Mouse (Mus musculus) brain, embryonic 14.5 days (tissue): ENCODE measurements around the gene Slc4a3.

Source experiments
- CTCF ChIP-seq: fragments of 200-500 bp; IDR thresholded peaks from 2 replicates; pipeline ENCODE4 v1.5.1; 2012; ENCODE audit warnings: inconsistent platforms, mild to moderate bottlenecking, moderate library complexity, borderline replicate concordance; ENCODE audit not compliant: insufficient read depth, insufficient read length; ENCODE audit errors: extremely low read depth
- POLR2A ChIP-seq: fragments of 200-500 bp; IDR thresholded peaks from 2 replicates; pipeline ENCODE4 v1.6.1; 2012; ENCODE audit warnings: mild to moderate bottlenecking, inconsistent platforms, borderline replicate concordance; ENCODE audit not compliant: poor library complexity, insufficient read depth, insufficient read length, severe bottlenecking; ENCODE audit errors: extremely low read depth

GRCm38 (mm10) chr1:75519576-75519975 is 26.5 kb upstream of the Slc4a3 start:
- no peak for TF ChIP-seq CTCF
- no peak for TF ChIP-seq POLR2A
